Mouse (Mus musculus): Measurements from ENCODE around the gene Scgb2b11. TPM values are rescaled to one million over a fixed set of nuclear protein-coding genes. Genes with fewer than 3 reads are reported as not detected.
"Not testable (repeated sequence)": the region's sequence is repeated elsewhere in the genome, so short reads cannot be mapped to it uniquely, and the experiment has no call there.

The Scgb2b11 gene
- total RNA-seq (2021), result not detected
- long read RNA-seq, result 0 reads

- DNase-seq (ENCODE audit: low spot score in 2 of 2), result not testable (repeated sequence)
Measured at GRCm38 (mm10) chr7:32211045-32211444, at the start of gene Scgb2b11. Scgb2b11 (minus strand) TSS chr7:32211145.

GRCm38 (mm10) chr7:32222540-32222939 lies 11.6 kb upstream of the Scgb2b11 start, which contains the start of gene Scgb1b11:
Scgb1b11 (plus strand) TSS chr7:32222840.
- DNase-seq (ENCODE audit: low spot score in 2 of 2), result not testable (repeated sequence)

Other genes starting within 250 kb of the Scgb2b11 start
- gene Scgb1b10, start 110.3 kb downstream of the Scgb2b11 start, total RNA-seq (2021), result not detected
- not detected for gene Scgb1b11, start 11.7 kb upstream of the Scgb2b11 start, total RNA-seq (2021)
- gene Scgb2b12, start 116.1 kb upstream of the Scgb2b11 start, total RNA-seq (2021), result not detected
- not detected for gene Scgb1b12, start 123.0 kb upstream of the Scgb2b11 start, total RNA-seq (2021)
- not detected for gene Scgb1b29, start 230.4 kb upstream of the Scgb2b11 start, total RNA-seq (2021)

All from layer of hippocampus, postnatal 10 days (tissue).